Mouse (Mus musculus): Measurements from ENCODE around the gene Srp14.

- no peak for TF ChIP-seq CTCF (IDR thresholded peaks at IDR 0.05; ENCODE audit: insufficient read depth, low read depth, low read length)
- TF ChIP-seq POLR2A (IDR thresholded peaks at IDR 0.05; ENCODE audit: insufficient read depth, low read depth, low read length) = no peak
Measured at GRCm38 (mm10) chr2:118490241-118491091, 11.0 kb upstream of the Srp14 start.
